Mouse (Mus musculus): ENCODE results near the gene Rhobtb3.
"Not testable (repeated sequence)": the region's sequence is repeated elsewhere in the genome, so short reads cannot be mapped to it uniquely, and the experiment has no call there.

The Rhobtb3 gene

DNA sequence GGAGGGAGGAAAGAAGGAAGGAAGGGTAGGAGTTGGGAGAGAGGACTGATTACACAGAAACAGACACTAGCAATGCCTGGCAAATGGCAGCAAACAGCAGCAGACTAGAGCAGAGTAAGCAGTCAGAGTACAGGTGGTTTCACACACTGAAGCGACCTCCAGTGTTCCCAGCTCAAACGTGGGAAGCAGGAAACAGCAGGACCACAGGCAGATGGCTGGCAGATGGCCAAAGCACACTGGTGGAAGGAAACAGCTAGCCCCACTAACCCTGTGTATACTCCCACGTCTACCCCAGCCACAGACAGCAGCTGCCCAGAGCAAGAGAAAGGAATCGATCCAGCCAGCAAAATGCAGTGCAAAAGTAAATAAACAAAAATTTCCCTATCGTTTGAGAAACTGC lies 12.7 kb downstream of the Rhobtb3 start:
- in situ Hi-C loops (cut with MboI; ENCODE audit: low pct_unique_long_range_greater_than_20kb in 1 of 2, low sequenced_read_pairs in 2 of 2, unreplicated experiment in 1 of 2), result no loop called here

GRCm38 (mm10) chr13:75930660-75931059 lies 13.1 kb downstream of the Rhobtb3 start:
- in situ Hi-C loops (cut with MboI; ENCODE audit: low pct_unique_long_range_greater_than_20kb in 1 of 2, low sequenced_read_pairs in 2 of 2, unreplicated experiment in 1 of 2), result no loop called here

DNA sequence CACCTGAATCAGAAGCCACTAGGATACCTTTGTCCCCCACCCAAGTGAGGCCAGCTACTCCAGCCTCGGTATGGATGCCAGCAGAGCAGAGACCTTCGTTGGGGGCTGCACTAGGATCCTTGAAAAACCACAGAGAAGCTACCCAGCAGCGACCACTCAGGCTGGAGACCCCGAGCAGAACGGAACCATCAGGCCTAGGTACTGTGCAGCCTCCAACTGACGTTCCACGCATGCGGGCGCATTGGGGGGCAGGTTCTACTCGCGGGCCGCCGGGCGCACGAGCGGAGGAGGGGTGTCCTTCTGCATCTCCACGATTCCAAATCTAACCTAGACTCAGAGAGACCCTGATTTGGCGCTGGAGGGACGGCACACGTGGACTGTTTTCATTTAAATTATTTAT lies 13.7 kb downstream of the Rhobtb3 start:
- in situ Hi-C loops (cut with MboI; ENCODE audit: low pct_unique_long_range_greater_than_20kb in 1 of 2, low sequenced_read_pairs in 2 of 2, unreplicated experiment in 1 of 2), result no loop called here

DNA sequence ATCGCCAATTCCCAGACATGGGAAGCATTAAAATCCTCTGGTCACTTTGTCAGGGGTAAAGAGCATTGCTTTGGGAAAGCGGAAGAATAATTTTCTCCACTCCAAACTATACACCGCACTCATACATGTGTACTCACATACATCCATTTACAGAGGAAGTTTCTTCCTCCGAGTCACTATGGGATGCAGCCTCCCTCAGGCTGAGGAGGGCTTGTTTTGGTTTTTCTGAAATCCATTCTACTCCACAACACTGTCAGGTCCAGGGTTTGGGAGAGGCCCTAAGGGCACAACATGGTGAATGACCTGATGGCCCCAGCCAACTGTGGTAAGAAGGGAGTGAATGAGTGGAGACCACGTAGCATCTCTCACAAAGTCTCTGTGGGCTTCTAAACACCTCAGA lies 14.7 kb downstream of the Rhobtb3 start:
- in situ Hi-C loops (cut with MboI; ENCODE audit: low pct_unique_long_range_greater_than_20kb in 1 of 2, low sequenced_read_pairs in 2 of 2, unreplicated experiment in 1 of 2), result not testable (repeated sequence)

DNA sequence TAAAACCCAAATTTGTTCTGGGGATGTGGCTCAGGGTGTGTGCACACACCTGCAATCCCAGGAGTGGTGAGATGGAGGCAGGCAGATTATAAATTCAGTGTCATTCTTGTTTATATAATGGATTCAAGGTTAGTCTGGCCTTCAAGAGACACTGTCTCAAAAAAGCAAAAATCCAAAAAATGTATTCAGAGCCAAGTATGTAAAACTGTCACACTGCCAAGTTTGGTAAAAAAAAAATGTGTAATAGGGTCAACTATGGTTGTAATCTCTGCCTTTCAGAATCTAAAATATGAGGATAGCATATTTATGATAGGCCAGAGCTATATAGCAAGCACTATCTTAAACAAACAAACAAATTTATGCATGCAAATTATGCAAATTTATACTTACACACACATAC lies 15.8 kb downstream of the Rhobtb3 start:
- in situ Hi-C loops (cut with MboI; ENCODE audit: low pct_unique_long_range_greater_than_20kb in 1 of 2, low sequenced_read_pairs in 2 of 2, unreplicated experiment in 1 of 2), result no loop called here

DNA sequence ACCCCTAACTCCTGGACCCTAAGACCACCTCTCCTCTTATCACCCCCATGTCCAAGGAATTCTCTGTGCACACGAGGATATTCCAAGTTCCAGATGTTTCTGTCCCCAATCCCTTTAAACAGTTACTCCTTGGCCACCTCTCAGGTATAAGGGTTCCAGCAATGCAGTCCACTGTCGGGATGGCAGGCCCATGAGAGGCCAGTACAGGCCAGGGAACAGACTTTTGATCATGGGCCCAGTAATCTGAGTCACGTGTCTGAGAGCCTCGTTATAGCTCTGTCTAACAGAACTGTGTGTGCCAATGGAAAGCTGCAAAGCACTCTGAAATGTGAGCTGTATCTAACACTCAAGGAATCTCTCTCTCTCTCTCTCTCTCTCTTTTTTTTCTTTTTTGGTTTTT lies 29.6 kb downstream of the Rhobtb3 start:
- in situ Hi-C loops (cut with MboI; ENCODE audit: low pct_unique_long_range_greater_than_20kb in 1 of 2, low sequenced_read_pairs in 2 of 2, unreplicated experiment in 1 of 2), result no loop called here

GRCm38 (mm10) chr13:75908187-75908586 lies 35.5 kb downstream of the Rhobtb3 start:
- in situ Hi-C loops (cut with MboI; ENCODE audit: low pct_unique_long_range_greater_than_20kb in 1 of 2, low sequenced_read_pairs in 2 of 2, unreplicated experiment in 1 of 2), result no loop called here

- in situ Hi-C loops (cut with MboI; ENCODE audit: low pct_unique_long_range_greater_than_20kb in 1 of 2, low sequenced_read_pairs in 2 of 2, unreplicated experiment in 1 of 2), result no loop called here
Observed at GRCm38 (mm10) chr13:75907133-75907532, 36.6 kb downstream of the Rhobtb3 start.

DNA sequence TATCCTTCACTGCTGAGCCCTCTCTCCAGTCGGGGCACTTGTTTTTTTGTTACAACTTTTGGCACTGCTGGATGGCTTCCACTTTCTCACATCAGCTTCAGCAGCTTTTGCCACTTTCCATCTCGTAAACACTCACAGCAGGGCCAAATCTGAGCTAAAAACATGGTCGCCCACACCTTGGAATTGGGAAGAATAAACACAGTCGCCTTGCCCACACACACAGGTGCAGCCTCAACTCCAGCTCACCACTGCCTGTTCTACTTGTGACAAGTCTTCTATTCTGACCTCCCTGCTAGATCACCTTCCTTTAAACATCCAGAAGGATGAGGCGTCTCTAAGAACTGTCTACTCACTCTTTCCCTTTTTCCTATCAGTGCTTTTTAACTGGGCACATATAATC lies 39.1 kb downstream of the Rhobtb3 start:
- in situ Hi-C loops (cut with MboI; ENCODE audit: low pct_unique_long_range_greater_than_20kb in 1 of 2, low sequenced_read_pairs in 2 of 2, unreplicated experiment in 1 of 2), result no loop called here

DNA sequence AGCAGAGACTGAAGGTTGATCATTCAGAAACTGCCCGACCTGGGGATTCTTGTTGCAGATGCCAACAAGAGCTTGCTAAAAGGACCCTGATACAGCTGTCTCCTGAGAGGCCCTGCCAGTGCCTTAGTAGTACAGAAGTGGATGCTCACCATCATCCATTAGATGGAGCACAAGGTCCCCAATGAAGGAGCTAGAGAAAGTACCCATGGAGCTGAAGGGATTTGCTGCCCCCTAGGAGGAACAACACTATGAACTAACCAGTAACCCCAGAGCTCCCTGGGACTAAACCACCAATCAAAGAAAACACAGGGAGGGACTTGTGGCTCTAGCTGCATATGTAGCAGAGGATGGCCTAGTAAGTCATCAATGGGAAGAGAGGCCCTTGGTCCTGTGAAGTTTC lies 42.8 kb downstream of the Rhobtb3 start:
- in situ Hi-C loops (cut with MboI; ENCODE audit: low pct_unique_long_range_greater_than_20kb in 1 of 2, low sequenced_read_pairs in 2 of 2, unreplicated experiment in 1 of 2), result not testable (repeated sequence)

DNA sequence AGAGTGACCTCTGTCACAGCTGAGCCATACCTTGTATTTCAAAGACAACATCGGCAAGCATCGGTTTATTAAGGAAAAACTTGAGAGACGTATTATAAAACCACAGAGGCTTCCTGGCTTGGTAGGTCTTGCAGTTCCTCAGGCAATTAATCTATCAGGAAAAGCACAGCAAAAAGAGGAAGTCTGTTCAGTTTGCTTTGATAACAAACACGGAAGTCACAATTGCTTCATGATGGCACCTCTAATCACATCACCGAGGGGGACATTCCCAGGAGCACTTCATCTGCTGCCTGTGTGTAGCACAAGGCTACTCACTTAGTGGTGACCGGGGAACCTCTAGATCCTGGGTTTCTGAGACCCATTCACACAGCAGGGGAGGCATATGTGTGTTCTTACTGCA lies 50.8 kb downstream of the Rhobtb3 start:
- in situ Hi-C loops (cut with MboI; ENCODE audit: low pct_unique_long_range_greater_than_20kb in 1 of 2, low sequenced_read_pairs in 2 of 2, unreplicated experiment in 1 of 2), result no loop called here

DNA sequence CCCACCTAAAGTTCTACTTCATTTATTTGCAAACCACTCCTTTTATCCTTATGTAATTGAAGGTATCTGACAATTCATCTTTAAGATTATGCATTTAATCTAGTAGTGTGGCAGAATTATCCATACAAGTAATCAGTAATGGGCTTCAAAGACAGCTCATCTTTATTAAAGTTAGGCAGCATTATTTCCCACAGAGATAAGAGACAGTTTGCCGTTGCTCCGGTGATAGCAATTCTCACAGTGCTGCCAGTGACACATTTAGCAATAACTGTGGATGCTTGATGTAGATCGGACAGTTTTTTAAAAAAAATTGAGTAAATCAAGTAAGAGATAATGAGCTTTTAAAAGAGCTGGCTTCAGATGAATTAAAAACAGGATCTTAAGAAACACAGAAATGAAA lies 51.4 kb downstream of the Rhobtb3 start:
- in situ Hi-C loops (cut with MboI; ENCODE audit: low pct_unique_long_range_greater_than_20kb in 1 of 2, low sequenced_read_pairs in 2 of 2, unreplicated experiment in 1 of 2), result no loop called here

- in situ Hi-C loops (cut with MboI; ENCODE audit: low pct_unique_long_range_greater_than_20kb in 1 of 2, low sequenced_read_pairs in 2 of 2, unreplicated experiment in 1 of 2), result no loop called here
Observed at GRCm38 (mm10) chr13:75891868-75892267, 51.9 kb downstream of the Rhobtb3 start.

DNA sequence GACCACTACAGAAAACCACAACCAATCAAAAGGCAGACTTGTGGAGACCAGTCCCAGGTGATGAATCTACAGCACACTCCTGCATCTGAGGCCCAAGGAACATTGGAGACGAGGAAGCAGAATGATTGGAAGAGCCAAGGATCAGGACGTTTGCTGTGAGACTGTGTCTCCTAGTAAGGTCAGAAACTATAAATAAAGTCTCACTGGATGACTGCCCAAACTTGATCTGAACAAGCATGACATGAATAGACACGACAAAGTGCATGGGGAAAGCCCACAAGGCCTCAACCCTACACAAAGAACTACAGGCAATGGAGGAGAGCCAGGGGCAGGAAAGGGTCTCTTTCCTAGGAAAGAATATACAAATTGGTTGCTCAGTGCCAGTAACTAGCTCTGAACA lies 59.9 kb downstream of the Rhobtb3 start:
- in situ Hi-C loops (cut with MboI; ENCODE audit: low pct_unique_long_range_greater_than_20kb in 1 of 2, low sequenced_read_pairs in 2 of 2, unreplicated experiment in 1 of 2), result no loop called here

DNA sequence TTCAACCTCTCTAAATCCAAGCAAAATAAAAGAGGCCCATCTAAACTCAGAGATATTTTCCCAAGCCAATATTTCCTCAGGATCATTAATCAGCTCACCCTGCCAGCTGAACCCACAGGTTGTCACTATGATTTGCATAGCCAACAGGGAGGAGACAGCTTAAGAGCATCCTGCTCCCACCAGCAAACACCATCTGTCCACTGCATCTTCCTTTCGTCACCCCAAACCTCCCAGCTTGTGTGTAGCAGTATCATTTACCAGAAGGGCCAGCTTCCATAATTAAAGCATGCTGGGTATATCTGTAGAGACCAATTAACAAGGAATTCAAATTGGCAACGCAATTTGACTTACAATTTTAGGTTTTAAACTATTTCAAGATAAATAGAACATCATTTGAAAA lies 63.2 kb downstream of the Rhobtb3 start:
- in situ Hi-C loops (cut with MboI; ENCODE audit: low pct_unique_long_range_greater_than_20kb in 1 of 2, low sequenced_read_pairs in 2 of 2, unreplicated experiment in 1 of 2), result no loop called here

GRCm38 (mm10) chr13:75879756-75880155 lies 64.0 kb downstream of the Rhobtb3 start:
- in situ Hi-C loops (cut with MboI; ENCODE audit: low pct_unique_long_range_greater_than_20kb in 1 of 2, low sequenced_read_pairs in 2 of 2, unreplicated experiment in 1 of 2), result loop anchor here (10.0 kb wide), 1 partner anchor 75 kb away; no protein-coding TSS in a partner anchor

DNA sequence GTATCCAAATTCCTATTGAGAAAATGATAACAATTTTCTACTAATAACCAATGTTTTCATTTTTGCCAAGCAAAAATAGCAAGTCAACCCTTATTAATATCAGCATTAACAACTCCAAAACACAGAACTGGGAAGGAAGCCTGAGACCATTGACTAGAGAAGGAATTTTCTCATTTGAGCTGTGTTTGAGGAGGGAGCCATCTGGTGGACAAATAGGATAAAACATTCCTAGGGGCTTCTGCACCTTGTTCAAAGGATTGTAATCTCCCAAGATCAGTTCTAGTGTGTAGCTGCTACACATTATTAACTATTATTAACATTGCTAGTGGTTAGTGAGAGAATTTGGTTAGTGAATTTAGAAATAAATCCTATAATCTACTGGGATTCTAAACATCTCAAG lies 65.8 kb downstream of the Rhobtb3 start:
- in situ Hi-C loops (cut with MboI; ENCODE audit: low pct_unique_long_range_greater_than_20kb in 1 of 2, low sequenced_read_pairs in 2 of 2, unreplicated experiment in 1 of 2), result loop anchor here (10.0 kb wide), 1 partner anchor 73 kb away; no protein-coding TSS in a partner anchor

GRCm38 (mm10) chr13:75876592-75876991 lies 67.1 kb downstream of the Rhobtb3 start:
- in situ Hi-C loops (cut with MboI; ENCODE audit: low pct_unique_long_range_greater_than_20kb in 1 of 2, low sequenced_read_pairs in 2 of 2, unreplicated experiment in 1 of 2), result loop anchor here (10.0 kb wide), 1 partner anchor 72 kb away; no protein-coding TSS in a partner anchor

DNA sequence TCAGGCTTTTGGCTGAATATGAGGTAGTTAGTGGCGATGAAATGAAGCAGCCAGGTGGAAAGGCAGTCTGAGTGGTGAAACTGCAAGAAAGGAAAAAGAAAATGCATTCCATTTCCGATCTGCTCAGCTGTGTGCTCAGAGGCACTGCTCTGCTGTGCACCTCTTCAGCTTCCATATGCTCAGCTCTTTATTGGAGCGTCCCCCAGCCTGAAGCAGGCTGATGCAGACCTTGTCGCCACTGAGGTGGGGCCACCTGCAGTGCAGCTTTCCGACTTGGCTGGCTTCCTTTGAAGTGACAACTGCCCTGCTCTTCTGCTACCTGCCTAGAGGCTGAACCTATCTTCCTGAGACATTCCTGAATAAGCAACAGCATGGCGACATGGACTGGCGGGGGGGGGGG lies 67.5 kb downstream of the Rhobtb3 start:
- in situ Hi-C loops (cut with MboI; ENCODE audit: low pct_unique_long_range_greater_than_20kb in 1 of 2, low sequenced_read_pairs in 2 of 2, unreplicated experiment in 1 of 2), result loop anchor here (10.0 kb wide), 1 partner anchor 71 kb away; no protein-coding TSS in a partner anchor

DNA sequence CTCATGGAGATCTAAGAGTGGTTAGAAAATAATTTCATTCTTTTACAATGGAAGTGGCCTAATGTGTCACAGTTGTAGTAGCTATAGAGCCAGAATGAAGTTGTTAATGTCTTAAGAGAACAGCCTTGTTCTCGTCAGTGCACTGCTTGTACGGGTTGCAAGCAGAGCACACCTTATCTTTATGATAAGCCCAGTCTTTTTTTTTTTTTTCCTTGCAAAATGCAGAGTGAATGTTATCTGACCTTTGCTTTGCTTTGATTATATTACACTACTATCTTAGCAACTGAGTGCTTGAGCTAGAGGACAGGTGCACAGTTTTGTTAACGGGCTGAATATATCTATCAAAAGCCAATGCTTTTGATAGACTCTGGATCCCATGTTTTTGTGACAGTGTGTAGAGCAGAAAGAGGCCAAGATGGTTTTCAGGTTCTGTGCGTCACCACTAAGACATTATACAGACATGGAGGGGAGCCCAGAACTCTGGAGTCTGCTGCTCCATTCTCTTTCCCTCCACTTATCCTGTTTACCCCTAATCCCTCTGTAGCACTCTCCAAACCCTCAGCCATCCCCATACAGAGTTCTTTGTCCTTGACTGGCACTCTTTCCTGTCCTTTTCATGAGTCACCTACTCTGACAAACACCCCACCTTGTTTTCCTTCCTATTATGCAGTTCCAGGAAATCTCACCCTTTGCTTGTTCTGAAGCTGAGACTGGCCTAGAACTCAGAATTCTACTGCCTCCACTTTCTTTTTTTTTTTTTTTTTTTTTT lies 68.9 kb downstream of the Rhobtb3 start:
- in situ Hi-C loops (cut with MboI; ENCODE audit: low pct_unique_long_range_greater_than_20kb in 1 of 2, low sequenced_read_pairs in 2 of 2, unreplicated experiment in 1 of 2), result loop anchor here (10.0 kb wide), 1 partner anchor 70 kb away; no protein-coding TSS in a partner anchor
